Mouse (Mus musculus) neural tube, embryonic 10.5 days (tissue): ENCODE measurements around the gene Tprgl.

Experiments
- DNase-seq: peaks from one replicate; pipeline ENCODE4 v3.0.0-alpha.2; 2017; ENCODE audit warnings: low spot score; ENCODE audit errors: extremely low spot score

The Tprgl gene

DNA sequence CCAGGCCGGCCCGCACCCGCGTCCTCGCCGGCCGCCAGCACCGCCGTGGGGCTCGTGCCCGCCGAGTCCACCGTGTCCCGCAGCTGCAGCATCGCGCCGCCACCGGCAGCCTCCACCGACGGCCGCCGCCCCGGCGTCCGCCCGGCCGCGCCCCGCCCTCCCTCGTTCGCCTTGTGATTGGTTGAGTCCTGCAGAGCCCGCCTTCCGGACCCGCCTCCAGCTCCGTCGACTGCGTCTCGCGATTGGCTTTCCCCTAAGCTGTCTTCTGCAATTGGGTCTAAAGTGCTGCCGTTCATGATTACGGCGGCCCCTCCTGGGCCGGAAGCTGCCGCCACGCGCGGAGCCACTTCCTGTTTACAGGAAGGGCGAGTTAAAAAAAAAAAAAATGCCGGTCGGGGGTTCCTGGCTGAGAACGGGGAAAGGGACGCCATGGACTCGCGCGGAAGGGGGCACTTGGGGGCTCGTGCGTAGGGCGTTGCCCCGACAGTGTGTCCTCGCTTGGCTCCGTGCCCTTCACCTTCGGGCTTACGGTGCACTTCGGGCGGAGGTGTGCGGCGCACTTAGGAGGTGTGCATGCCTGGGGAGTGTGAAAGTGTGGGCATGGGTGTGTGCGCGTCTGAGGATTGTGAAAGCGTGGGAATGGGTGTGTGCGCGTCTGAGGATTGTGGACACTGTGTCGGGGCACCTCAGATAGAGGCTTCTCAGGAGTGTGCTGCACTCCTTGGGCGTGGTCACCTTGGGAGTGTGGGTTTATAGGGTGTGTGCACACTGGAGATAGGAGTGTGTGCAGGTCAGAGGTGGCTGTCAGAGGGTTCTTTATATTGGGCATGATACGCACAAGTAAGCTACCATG lies at the start of gene Tprgl:
TSS of gene Tprgl (minus strand) at position 129 of the 853 bp plus-strand sequence.
- DNase-seq, result peak; percentile 96

DNA sequence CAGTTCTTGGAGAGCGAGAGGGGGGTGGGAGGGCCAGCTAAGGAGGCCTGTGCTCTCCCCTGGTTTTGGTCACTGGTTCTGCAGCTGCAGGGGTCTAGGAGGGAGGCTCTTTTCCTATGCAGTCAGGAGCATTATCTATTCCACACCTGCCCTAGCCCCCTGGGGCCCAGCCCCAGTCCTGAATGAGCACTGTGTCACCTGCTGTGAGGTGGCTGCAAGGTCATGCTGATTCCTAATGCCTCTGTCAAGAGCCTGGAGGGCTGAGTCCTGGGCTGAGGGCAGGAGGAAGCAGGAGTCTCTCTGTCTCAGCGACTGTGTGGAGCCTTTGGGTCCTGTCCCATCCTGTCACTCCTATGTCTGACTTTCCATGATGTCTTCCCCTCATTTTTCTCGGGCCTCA lies 49.4 kb upstream of the Tprgl start:
- DNase-seq, result no peak

DNA sequence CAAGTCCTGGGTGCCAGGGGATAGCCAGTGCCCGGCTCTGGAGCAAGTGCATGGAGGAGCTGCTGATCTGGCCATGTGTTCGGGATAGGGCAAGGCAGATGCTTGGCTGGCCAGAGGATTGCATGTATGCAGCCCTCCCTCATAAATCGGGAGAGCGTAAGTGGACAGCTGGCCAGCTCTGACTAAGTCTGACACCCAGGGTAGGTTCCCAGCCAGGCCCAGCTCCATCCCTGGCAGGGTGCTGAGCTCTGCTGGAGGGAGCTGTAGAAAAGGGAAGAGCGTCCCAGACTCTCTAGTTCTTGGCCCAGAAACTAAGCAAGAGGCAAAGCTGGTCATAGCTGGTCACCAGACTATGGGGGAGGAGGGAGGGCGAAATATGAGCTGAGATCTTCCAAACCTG lies 48.6 kb upstream of the Tprgl start:
- DNase-seq, result no peak

DNA sequence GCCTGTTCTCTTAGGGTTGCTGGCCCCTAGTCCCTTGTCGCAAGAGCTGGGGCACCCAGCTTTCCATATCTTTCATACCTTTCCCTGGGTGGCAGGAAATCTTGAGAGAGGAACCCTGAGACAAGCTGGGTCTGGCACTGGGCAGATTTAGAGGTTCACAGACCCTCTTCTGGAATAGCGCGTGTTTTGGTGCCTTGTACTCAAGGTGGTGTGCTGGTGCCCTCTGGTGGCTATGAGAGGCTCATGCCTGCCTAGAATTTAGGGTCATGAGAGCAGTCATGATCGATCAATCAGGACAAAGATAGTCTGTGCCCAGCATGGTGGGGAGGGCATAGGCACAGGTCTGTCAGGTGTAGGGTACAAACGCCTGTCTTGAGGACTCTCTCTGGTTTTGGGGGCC lies 46.8 kb upstream of the Tprgl start:
- peak; percentile 68 for DNase-seq

DNA sequence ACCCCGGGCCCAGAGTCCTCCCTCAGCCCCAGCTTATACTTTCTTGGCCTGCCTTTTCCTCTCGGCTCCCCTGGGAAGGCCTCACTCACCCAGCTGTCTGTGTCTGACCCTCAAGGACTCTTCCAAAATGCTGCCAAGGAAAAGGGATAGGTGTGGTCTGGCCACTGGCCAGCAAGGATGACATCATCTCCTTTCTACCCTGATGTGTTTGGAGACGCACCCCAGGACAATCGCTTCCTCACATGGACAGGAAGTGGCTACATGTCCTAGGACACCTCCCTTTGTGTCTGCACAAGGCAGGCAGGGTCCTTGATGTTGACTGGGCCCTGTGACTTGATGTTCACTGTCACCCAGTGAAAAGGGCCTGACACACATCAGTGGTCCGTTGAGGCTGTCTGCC lies 44.9 kb upstream of the Tprgl start:
- DNase-seq, result no peak

DNA sequence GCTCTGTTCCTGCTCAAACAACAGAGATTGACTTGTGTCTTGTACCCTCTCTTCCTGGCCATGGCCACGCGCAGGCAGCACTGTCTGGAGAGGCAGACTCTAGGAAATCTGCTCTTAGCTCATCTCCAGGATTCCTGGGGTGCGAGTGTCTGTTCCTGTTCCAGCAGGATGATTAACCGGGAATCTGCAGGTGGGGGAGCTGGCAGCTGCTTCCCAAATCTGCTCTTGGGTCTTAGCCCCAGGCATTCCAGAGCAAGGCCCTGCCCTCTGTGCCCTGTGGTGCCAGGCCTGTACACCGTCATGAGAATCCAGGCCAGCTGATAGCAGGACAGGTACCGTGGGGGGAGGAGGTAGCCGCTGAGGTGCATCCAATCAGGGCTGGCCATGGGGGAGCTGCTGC lies 44.1 kb upstream of the Tprgl start:
- no peak for DNase-seq

DNA sequence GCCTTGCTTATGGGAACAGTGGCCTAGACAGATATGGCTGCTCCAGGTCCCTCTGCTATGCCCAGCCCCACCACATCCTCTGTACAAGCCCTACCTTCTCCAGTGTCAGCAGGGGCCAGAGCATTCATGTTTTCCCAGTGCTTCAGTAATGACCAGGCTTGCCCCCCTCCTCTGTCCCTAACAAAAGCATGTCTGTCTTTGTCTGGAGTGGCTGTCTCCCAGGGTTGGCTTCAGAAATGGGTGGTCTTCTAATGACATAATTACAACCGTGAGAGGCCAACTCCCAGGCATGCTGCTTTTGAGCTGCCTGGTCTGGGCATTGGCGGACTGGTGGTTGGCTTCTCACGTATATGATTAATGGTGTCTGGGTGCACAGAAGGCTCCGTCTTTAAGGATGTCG lies 41.0 kb upstream of the Tprgl start:
- no peak for DNase-seq

DNA sequence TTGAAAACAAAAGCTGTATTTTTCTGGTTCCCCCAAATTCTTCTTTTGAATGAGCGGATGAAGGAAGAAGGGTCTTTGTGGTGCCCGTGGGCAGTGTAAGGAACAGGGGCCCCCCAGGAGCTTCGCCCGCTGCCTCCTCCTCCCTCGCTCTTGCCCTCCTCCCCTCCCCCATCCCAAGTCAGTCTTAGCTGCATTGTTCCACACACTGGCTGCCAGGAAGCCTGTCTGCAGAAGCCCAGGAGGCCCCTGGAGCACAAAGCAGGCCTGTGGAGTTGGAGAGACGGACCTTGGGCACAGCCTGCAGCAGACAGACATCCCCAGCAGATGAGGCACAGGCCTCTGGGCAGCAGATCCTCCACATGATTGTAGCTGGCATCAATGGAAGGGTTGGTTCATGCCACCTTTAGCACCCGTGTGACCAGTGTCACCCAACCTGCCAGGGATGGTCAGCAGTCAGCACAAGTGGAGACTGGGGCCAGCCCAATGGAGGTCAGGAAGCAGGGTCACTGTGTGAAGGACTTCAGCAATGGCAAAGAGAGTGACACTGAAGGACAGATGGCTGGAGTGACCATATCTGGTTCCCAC lies 38.0 kb upstream of the Tprgl start:
- DNase-seq, result peak; percentile 38

DNA sequence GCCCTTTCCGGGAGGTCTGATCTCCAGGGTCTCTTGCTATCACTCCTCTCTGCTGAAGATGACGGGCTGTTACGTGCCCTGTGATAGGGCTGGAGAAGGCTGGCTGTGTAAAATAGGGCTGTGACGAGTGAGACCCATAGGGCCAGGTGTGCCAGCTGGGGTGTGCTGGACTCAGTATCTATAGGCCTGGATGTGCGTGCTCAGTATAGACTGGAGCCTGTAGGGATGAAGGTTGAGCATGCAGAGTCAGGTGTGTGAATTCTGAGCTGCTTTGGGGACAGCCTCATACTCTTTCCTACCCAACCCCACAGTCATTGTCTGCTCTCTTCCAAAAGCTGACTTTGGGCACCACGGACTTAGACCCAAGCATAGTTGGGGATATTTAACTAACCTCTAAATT lies 37.5 kb upstream of the Tprgl start:
- no peak for DNase-seq

DNA sequence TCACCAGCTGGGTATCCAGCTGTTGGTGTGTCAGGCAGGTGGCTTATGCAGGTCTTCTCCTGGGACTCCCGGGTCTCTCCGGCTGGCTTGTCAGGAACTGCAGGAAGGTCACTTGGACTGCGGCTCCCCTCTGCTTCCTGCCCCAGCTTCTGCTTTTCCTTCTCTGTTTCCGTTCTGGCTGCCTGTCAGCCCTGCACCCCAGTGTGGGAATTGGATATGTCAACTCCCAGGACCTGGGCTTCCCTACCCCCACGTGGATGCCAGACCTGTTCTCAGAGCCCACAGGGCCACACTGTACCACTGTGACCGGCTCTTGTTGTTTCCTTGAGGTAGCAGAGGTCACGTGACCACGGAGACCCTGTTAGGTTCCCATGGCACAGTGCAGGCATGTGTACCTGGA lies 28.5 kb upstream of the Tprgl start:
- no peak for DNase-seq

DNA sequence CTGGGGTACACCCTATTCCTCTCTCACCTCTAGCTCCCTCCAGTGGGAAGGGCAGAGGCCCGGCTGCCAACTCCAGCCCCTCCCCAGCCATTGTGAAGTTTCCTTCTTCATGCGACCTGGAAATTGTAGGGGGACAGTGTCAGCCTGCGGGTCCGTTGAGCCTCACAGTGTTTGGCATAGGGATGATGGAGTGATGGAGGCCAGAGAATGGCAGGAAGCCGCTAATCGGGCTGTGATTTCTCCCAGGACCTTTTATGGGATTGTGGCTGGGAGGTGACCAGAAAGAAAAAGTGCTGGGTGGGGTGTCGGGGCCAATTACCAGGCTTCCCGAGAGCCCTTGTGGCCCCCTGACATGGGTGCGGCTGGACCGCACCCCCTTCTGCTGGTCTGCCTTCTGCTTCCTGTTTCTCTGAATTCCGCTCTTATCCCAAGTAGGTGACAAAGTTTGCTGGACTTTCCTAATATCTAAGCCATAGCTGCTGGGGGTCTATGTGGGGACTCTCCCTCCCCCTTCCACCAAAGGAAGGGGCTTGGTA lies 25.6 kb upstream of the Tprgl start:
- DNase-seq, result no peak

DNA sequence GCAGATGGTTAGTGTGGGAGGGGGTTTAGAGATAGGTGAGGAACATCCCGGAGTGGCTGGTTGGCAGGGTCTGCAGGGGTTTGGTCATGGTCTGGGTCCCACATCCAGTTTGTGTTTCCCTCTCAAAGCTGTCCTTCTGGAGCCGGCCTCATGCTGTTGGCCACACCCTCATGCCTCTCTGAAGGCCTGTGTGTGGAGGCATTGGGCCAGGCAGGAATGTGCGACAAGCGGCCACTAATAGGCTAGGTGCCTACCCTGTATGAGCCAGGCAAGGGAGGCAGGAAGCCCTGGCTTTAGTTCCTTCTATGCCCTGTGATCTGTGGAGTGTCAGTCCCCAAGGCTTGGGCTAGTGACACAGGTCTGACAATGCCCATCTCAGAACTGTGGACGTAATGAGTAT lies 24.5 kb upstream of the Tprgl start:
- DNase-seq, result no peak

DNA sequence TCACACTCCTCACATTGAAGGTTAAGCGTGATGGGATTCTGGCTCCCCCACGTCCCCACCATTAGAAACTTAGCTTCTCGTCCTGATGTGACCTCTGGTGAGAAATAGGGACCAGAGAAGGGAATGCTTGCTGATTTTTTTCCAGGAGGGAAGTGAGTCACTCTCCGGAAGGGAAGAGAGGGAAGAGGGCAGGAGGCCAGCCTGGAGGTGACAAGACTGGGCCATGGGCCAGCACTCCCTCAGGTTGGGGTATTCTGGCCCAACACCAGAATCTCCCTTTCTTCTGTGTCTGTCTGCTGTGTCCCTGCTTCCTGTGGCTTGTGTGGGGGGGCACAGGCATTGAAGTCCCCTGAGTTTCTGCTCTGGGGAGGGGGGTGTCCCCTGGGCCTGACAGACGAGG lies 23.1 kb upstream of the Tprgl start:
- no peak for DNase-seq

DNA sequence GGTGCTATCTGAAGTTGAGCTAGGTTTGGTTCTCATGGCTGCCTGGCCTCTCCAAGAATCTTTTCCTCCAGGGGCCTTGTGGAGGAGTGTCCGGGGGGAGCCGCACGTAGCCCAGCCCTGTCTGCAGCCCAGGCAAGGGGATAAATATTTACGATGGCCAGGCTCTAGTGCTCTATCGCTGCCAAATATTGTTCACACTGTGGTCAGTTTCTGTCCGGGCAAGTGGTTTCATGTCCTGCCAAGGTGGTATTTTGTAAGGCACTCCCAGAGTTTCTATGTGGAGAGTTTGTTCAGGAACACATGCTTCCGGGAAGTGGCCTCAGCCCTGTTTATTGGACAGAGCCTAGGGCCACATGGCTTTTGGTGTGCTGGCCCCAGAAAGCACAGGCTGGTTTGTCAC lies 20.5 kb upstream of the Tprgl start:
- no peak for DNase-seq

DNA sequence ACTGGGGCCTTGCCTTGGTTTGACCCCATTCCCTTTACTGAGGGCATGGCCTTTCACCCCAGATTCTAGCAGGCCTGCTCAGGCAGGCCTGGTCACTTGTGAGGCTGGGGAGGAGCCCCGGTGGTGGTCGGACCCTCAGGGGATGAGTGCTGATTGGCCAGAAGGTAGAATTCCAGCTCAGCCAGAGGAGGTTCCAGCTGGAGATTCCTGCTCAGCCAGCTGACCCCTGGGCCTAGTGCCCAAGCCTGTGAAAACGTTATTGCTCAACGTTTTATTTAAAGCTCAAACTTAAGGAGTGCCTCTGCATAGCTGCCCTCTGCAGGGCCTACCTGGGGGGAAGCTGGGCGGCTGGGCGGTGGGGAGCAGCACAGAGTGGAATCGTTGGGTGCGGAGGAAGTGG lies 16.8 kb upstream of the Tprgl start:
- no peak for DNase-seq

DNA sequence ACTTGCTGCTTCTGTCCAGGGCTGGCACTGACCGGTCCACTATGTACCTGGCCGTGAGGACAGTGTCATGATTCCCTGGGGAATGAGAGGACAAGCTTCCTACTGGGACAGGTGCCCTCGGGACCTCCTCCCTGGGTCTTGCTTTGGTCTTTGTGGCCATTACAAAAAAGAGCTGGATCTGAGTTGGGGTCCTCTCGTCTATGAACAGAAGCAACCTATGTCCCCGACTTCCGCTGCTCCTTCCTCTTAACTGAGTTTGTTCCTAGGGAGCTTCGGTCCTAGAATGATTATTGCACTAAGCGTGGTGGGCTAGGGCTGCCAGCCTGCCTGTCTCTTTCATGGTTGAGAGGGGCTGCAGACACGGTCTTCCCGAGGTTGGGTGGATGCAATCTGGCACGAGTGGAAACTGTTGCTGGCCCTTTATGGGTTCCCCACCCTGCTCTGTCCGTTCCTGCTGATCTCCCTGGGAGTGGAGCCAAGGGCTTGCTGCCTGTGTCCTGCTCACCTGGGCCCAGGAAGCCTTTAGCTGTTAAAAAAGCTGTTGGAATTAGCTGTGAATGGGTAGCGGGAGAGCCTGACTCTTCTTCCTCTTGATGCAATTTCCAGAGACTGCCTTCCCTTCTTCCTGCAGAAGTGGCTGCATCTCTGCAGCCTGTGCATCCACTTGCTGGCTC lies 11.6 kb upstream of the Tprgl start:
- no peak for DNase-seq

DNA sequence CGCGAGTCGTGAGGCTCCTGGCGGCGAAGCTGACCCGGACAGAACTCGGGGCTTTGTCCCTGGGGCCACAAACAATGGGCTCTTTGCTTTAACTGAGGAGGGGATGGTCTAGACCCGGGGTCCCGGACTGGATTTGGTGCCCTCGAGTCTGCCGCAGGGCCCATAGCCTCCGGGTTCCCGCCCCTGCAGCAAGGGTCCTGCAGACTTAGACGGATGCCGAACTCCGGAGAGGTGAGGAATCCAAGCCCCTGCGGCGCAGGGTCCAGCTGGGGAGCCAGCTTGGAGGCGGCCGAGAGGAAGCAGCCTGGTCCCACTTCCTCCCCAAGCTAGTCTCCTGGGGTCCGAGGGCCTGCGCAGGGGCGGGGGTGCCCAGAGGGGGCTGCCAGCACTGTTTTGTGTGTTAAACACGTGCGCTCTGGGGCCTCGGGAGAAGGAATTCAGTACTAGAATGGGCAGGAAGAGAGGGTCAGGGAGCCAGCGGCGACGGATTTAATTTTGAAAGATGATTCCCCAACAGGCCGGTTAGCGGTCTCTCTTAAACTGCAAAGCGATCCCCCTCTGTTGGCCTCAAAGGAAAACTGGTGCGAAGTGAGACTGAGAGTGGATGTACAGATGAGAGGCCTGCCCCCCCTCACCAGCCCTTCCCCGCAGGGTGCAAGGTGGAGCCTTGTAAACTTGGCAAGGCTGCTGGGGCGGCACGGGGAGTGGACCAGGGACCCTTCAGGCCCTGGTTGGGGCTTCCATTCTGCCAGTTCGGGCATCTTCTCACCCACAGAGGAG lies 10.9 kb upstream of the Tprgl start:
- DNase-seq, result peak; percentile 73

DNA sequence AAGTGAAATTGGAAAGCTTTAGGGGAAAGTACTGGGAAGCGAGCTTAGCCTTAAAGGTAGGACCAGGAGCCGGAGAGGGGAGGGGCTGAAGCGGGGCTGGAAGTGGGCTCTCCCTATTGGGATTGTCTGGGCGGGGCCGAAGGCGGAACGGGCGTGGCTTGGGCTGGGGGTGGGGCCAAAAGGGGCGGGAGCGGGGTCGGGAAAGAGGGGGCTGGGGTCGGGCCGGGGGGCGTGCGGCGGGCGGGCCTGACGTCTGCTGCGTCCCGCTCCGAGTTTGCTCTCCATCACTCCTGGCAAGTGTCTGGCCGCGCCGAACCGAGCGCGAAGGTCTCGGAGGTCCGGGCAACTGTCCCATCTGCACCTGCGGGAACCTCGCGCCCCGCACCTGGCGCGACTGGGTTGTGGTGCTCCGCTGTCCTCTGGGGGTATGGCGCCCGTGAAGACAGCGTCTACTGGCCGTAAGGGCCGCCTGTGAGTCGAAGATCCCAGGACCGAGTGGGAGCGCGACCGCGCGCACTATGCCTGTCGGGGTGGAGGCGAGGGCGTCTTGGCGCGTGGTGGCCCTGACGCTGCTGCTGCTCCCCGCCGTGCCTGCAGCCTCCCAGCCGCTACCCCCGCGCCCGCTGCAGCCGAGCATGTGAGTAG lies 10.2 kb upstream of the Tprgl start, which contains the start of gene Megf6:
TSS of gene Megf6 (plus strand) at position 225 of the 645 bp plus-strand sequence.
- peak; percentile 86 for DNase-seq

DNA sequence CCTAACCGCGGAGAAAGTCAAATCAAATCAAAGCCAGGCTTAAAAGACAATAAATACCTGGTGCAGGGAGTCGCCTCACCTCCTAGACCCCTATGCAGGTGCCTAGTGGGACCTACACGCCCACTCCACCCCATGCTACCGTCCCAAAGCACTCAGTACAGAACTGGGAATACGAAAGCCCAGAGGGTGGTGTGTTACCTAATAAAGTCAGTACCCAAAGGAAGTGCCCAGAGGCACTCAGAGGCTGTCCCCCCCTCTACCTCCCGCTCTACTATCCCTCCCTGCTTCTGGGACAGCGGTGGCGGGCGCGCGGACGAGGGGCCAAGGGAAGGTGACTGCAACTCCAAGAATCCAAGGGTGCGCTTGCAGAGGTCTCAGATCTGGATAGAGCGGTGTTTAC lies 9.6 kb upstream of the Tprgl start:
- no peak for DNase-seq

DNA sequence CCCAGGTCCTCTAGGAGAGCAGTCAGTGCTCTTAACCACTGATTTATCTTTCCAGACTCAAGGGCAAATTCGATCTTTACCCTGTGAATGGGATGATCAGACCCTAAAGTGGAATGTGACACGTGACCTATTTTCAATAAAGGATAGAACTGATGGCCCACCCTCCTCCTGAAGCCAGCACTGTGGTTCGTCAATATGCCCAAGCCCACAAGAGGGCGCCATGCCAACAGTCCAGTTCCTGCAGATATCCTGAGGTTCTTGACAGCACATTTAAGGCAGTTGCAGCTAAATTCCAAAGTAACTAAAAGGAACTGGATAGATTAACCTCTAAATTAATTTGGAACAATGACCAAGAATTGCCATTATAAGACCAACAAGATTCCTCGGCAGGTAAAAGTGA lies 6.6 kb upstream of the Tprgl start:
- peak; percentile 70 for DNase-seq

DNA sequence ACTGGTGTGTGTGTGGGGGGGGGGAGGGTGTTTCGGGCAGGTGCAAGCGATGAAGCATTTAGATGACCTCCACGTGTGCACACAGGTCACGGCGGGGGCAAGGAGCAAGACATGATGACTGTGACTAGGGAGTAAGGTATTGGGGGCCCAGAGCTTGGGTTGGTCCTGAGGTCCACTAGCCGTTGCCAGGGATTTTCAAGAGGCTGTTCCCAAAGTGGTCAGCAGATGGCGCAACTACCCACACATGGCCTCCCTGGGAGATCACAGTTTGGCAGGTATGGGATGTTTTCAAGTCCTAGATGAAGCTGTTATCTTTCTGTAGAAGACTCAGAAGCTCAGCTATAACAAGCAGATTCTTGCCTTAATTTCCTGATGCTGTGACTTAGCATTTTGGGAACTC lies 2.8 kb upstream of the Tprgl start:
- DNase-seq, result peak; percentile 85
